Mouse (Mus musculus) CD8-positive naive resting alpha-beta T cell, adult 57 days (primary cell): ENCODE data around the gene Cse1l. TPM values are rescaled to one million over a fixed set of nuclear protein-coding genes. Genes with fewer than 3 reads are reported as not detected.

Source experiments
- total RNA-seq: library from RNA; stranded (reverse); gene quantifications from one replicate; pipeline ENCODE4 v1.2.4, GENCODE M21; 2023

The Cse1l gene
- 58.4 TPM for total RNA-seq

GRCm38 (mm10) chr2:166905711-166906522, at the start of gene Cse1l:
TSS of gene Cse1l (plus strand) at chr2:166906040.

Other genes starting within 250 kb of the Cse1l start
- 198 TPM for gene Prex1, start 192.2 kb upstream of the Cse1l start, total RNA-seq
- gene Trp53rkb, start 113.5 kb upstream of the Cse1l start, total RNA-seq, result 10.1 TPM
- gene Arfgef2, start 100.5 kb upstream of the Cse1l start, total RNA-seq, result 39.8 TPM
- 65.7 TPM for gene Stau1, start 90.3 kb downstream of the Cse1l start, total RNA-seq
- 107 TPM for gene Ddx27, start 109.2 kb downstream of the Cse1l start, total RNA-seq
- 61.8 TPM for gene Znfx1, start 157.0 kb downstream of the Cse1l start, total RNA-seq